Mouse (Mus musculus) frontal cortex, postnatal 25 days (tissue): ENCODE data around the gene Coq5.
"Not testable (repeated sequence)": the region's sequence is repeated elsewhere in the genome, so short reads cannot be mapped to it uniquely, and the experiment has no call there.

Experiments used
- DNase-seq, 2 experiments: peaks; one replicate each; pipeline ENCODE4 v3.0.0; 2022; ENCODE audit warnings: low spot score in 2 of 2

The Coq5 gene

GRCm38 (mm10) chr5:115266787-115267468, 12.5 kb upstream of the Coq5 start:
- DNase-seq, result no peak

DNA sequence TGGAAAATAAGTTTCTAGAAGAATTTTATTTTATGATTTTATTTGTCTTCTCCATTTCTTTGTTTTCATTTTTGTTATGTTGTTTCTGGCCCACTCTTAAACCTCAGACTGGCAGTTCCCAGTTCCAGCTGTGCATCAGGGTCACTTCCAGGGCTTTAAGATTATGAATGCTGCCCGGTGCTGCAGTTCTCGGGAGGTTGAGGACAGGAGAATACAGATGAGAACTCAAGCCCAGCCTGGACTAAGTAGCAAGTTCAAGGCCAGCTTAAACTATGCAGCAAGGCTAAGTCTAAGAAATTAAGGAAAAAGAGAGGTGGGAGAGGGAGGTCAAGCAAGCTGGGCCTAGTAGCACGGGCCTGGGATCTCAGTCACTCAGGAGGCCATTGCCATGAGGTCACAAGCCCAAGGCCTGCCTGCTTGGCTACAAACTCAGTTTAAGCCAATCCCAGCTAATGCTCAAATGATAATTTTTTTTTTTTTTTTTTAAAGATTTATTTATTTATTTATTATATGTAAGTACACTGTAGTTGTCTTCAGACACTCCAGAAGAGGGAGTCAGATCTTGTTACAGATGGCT, 11.9 kb upstream of the Coq5 start:
- DNase-seq, result no peak

DNA sequence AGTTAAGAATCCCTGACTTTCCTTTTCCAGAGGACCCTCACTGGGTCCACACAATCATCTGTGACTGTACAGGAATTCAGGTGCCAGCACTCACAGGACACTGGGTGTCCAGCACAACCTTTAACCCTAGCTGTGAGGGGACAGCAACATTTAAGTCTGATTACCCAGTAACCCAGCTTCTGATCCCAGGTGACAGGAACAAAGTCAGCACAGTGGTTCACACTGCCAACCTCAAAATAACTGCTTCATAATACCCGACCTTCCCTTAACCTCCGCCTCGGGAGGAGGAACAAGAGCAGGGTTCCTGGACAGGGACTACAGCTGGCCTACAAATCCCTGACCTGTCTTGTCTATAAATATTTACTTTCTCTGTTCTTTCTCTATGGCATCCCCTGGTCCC, 11.2 kb upstream of the Coq5 start:
- no peak for DNase-seq

- DNase-seq, result no peak
Measured at GRCm38 (mm10) chr5:115269969-115270368, 9.5 kb upstream of the Coq5 start.

GRCm38 (mm10) chr5:115271931-115272811, 7.3 kb upstream of the Coq5 start:
- peak in 1 of 2 experiments; percentile 30 for DNase-seq

GRCm38 (mm10) chr5:115272812-115273548, 6.5 kb upstream of the Coq5 start, which contains the start of gene Rnf10:
Gene Rnf10, minus strand, starts transcription at chr5:115272898.
- DNase-seq, result peak; percentile 98 to 99

- no peak for DNase-seq
Measured at GRCm38 (mm10) chr5:115273549-115274135, 5.8 kb upstream of the Coq5 start.

DNA sequence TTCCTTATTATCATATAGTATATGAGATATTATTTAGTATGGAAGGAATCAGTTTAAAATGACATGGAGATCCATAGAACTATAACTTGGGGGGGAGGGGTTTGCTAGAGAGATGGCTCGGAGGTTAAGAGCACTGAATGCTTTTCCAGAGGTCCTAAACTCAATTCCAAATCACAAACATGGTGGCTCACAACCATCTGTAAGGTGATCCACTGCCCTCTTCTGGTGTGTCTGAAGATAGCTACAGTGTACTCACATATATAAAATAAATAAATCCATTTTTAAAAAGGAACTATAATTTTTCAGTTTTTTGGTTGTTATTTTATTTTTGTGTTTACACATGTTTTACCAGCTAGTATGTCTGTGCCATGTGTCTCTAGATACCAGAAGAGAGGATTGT, 5.1 kb upstream of the Coq5 start:
- DNase-seq, result no peak

- no peak for DNase-seq
Measured at GRCm38 (mm10) chr5:115274771-115275170, 4.7 kb upstream of the Coq5 start.

DNA sequence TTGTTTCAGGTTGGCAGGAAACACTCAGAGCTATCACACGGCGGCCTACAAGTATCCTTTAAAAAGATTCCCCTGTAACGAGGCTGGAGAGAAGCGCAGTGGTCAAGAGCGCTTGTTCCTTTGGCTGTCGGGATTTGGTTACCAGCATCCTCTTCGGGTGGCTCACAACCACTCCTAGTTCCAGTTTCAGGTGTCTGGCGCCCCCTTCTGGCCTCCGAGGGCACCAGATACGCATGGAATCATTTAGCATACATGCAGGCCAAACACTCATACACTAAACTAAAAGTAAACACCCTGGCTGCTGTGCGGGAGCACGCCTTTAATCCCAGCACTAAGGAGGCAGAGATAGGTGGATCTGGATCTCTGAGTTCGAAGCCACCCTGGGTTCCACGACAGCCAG, 3.5 kb upstream of the Coq5 start:
- no peak for DNase-seq

DNA sequence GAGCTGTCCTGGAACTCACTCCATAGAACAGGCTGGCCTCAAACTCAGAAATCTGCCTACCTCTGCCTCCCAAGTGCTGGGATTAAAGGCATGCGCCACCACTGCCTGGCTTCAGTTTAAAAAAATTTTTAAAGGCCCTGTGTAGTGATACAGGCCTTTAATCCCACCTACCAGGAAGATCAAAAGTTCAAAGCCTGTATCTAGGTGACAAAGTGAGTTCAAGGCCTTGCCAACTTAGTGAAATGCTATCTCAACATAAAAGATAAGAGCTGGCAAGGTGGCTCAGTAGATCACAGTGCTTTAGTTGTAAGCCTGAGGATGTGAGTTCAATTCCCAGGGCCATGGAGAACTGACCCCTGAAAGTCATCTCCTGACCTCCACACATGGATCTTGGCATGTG, 1.4 kb upstream of the Coq5 start:
- DNase-seq, result no peak

DNA sequence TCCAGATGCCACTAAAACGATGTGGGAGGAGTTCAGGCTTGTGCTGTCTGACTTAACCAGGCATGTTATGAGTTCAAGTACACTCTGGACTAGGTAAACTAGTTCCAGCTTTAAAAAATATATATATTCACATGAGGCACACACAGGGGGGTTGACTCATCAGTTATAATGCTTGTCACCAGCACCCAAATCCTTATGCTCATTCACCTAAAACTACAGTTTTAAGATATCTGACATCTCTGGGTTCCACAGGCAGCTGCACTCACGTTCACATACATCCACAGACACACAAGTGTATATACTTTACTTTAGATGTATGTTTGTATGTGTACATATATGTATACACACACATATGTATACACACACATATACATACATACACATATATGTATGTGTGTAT, 681 bp upstream of the Coq5 start:
- DNase-seq, result no peak

DNA sequence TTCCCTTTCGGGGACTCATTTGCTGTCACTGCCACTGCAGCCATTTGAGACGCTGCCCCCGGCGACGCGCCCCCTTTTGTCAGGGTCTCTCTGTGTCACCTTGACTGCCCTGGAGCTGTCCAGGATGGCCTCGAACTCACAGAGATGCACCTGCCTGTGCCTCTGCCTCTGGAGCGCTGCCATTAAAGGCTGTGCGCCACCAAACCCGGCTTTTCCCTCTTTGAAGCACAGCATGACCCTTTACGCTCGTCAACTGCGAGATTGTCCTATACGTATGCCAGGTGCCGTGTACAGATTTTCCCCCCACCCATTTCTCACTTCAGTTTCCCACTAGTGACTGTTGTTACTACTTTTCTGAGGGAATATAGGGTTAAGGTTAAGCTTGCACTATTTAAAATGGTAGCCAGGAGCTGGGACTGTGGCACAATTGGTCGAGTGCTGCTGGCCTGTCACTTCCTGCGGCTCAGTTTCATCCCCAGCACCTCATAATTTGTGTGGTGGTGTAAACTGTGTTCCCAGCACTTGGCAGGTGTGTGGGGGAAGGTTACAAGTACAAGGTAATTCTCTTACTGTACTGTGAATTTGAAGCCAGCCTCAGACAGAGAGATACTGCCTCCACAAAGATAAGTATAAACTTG, 703 bp downstream of the Coq5 start:
- DNase-seq, result no peak

DNA sequence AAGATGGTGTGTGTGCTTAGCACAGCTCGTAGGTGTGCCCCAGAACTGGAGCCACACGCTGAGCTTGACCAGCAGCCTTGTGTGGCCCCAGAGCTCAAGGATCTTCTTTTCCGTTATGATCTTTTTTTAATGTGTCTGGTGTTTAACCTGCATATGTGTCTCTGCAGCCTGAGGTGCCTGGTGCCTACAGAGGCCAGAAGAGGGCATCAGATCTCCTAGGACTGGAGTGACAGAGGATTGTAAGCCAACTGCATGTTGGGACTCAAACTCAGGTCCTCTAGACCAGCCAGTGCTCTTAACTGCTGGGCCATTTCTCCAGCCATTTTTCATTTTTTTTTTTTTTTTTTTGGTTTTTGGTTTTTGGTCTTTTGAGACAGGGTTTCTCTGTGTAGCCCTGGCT, 5.3 kb downstream of the Coq5 start:
- DNase-seq, result no peak

DNA sequence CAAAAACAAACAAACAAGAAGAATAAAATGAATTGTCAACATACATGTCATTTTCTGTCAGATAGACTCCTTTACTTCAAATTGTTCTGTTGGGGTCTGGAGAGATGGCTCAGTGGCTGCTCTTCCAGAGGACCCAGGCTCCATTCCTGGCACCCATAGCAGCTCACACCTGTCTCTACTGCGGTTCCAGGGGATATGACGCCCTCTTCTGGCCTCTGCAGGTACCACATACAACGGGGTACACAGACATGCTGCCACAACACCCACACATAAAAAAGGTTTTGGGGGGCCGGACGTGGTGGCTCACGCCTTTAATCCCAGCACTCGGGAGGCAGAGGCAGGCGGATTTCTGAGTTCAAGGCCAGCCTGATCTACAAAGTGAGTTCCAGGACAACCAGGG, 14.7 kb downstream of the Coq5 start:
- DNase-seq, result no peak

- no peak for DNase-seq
Measured at GRCm38 (mm10) chr5:115296347-115296746, 16.9 kb downstream of the Coq5 start.

DNA sequence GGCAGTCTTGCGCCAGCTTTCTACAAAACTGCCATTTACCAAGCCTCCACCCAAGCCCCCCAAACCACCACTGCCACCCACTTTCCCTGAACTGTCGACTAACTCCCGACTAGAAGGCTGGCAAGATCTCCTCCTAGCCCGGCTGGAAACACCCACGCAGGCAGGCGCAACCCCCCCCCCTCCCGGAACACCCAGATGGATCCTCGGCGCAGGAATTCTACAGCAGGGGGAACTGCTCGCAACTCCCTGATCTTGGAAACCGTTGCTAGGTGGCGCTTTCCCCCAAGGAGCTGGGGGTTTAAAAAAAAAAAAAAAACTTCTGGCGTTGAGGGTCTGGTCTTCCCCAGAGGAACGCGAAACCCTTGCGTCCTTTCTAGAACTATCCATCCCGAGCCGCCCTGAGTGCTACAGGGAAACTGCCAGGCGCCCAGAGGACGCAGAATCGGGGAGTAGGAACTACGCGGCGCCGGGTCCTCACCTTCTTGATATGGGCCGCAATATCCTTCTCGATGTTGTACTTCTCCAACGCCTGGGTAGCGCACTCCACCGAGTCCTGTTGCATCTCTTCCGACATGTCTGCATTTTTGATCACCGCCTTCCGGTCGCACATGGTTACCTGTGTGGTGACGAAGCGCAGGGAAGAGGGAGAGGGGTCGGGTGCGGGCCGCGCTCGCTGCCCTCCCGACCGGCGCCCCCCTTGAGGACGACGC, 20.7 kb downstream of the Coq5 start:
- peak; percentile 32 to 43 for DNase-seq

DNA sequence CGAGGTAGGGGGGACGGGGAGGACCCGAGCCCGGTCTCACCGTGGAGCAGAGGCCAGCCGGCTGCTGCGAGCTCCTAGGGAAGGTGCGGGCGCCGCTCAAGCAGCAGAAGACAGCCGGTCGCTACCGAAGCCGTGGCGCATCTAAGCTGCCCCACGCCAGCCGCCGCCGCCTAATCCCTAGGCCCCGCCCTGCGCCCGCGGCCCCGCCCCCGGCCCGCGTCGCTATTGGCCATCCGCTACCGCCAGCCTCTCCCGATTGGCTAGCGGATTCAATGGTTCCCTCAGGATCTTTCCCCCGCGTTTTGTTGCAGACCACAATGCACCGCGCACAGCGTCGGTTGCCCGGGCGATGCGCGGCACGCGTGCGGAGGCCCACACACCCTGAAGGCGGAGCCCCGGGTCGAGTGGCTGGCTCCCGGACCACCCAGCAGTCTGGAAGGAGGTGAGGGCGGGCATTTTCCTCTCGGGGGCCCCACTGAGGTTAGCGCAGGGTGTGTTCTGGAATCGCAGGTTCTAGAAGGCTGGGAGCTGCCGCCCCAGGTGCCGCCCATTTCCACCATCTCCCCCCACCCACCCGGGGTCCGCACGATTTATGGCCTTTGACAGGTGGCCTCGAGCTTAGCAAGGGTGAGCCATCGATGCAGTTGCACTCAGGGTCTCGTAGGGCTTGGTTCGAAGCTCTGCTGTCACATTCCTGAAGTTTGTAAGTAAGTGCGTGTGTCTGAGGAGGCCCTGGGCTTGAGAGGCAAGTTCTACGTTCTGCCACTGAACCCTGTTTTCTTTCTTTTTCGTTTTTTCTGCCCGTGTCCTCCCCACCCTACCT, 21.5 kb downstream of the Coq5 start, which contains the start of gene Dynll1:
Dynll1 (minus strand) TSS at position 208 of the 823 bp plus-strand sequence.
- DNase-seq, result peak; percentile 100

DNA sequence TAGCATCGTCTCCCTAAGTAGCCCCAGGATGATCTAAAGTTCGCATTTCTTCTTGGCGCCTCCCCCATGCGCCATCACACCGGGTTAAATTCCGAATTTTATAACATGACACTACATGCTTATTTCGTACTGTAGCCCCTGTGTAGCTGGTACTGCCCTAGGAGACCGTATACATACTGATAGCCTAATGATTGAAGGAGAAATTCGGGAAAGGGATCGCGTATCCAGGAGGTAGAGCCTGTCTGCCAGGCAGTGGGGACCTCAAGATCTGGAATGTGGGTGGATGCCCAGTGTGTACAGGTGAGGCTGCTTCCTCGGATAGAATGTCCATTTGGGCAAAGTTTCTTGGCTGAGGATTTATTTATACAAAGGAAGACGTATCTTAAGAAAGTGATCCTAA, 22.1 kb downstream of the Coq5 start:
- no peak for DNase-seq

DNA sequence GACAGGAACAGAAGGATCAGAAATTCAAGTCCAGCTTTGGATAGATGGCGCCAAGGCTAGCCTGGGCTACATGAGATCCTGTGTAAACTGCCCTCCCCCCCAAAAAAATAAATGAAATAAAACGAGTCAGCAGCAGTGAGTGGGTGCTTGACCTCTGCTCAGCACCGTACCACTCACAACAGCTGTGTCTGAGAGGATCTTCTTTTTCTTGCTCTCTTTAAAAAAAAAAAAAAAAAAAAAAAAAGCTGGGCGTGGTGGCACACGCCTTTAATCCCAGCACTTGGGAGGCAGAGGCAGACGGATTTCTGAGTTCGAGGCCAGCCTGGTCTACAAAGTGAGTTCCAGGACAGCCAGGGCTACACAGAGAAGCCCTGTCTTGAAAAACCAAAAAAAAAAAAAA, 22.7 kb downstream of the Coq5 start:
- not testable (repeated sequence) for DNase-seq
